Mouse (Mus musculus): Measurements from ENCODE around the gene Ift140. TPM values are rescaled to one million over a fixed set of nuclear protein-coding genes. Genes with fewer than 3 reads are reported as not detected.

Gene Ift140
- polyA plus RNA-seq, 1 experiment from 2014 or later, result 18.0 TPM

- no peaks in the 10 kb centered on the region for H3K27me3 ChIP-seq (ENCODE audit: insufficient read depth, low read length)
- no peaks in the 10 kb centered on the region for H3K4me1 ChIP-seq (ENCODE audit: insufficient read depth)
- ATAC-seq (ENCODE audit: insufficient read depth) (no peak), DNase-seq (no peak)
- no peaks in the 10 kb centered on the region for H3K9me3 ChIP-seq (ENCODE audit: low read depth, low read length)
- TF ChIP-seq CTCF (IDR thresholded peaks at IDR 0.05; ENCODE audit: low read depth), result peak; percentile 35
- WGBS, result 83% methylated on average over 6 of the region's 6 CpGs
- peaks cover 78% of the 10 kb centered on the region for H3K36me3 ChIP-seq (ENCODE audit: insufficient read depth)
- H3K4me3 ChIP-seq (ENCODE audit: low read depth, low read length), result no peak overlapping the region
- H3K4me2 ChIP-seq, result no peak overlapping the region
- no peak overlapping the region for H3K9ac ChIP-seq
- no peak overlapping the region for H3K27ac ChIP-seq (ENCODE audit: low read depth)
These were observed 41.2 kb downstream of the Ift140 start for GRCm38 (mm10) chr17:25057041-25057440.

- DNase-seq, result no peak
- H3K27me3 ChIP-seq (ENCODE audit: insufficient read depth, low read length), result no peaks in the 10 kb centered on the region
- no peak overlapping the region for H3K4me3 ChIP-seq (ENCODE audit: low read depth, low read length)
- peaks cover 7% of the 10 kb centered on the region; the same call in 1 of the 2 replicates for H3K4me1 ChIP-seq (ENCODE audit: insufficient read depth)
- H3K9me3 ChIP-seq (ENCODE audit: low read depth, low read length), result no peaks in the 10 kb centered on the region
- H3K36me3 ChIP-seq (ENCODE audit: insufficient read depth), result peaks cover 67% of the 10 kb centered on the region
- H3K27ac ChIP-seq (ENCODE audit: low read depth), result no peak overlapping the region
- TF ChIP-seq CTCF (IDR thresholded peaks at IDR 0.05; ENCODE audit: low read depth), result no peak
- no peak overlapping the region for H3K9ac ChIP-seq
- ATAC-seq (ENCODE audit: insufficient read depth), result no peak
- no peak overlapping the region for H3K4me2 ChIP-seq
- WGBS, result 81% methylated on average over 4 of the region's 4 CpGs
These were observed 47.4 kb downstream of the Ift140 start for GRCm38 (mm10) chr17:25063261-25063660.

GRCm38 (mm10) chr17:25063872-25064271, 48.0 kb downstream of the Ift140 start:
- ATAC-seq (ENCODE audit: insufficient read depth) (peak; percentile 57; the same call in 1 of the 2 replicates), DNase-seq (peak; percentile 54)
- peaks cover 7% of the 10 kb centered on the region; the same call in 1 of the 2 replicates for H3K4me1 ChIP-seq (ENCODE audit: insufficient read depth)
- 45% methylated on average over 12 of the region's 12 CpGs for WGBS
- H3K36me3 ChIP-seq (ENCODE audit: insufficient read depth), result peaks cover 70% of the 10 kb centered on the region
- H3K9ac ChIP-seq, result no peak overlapping the region
- H3K4me3 ChIP-seq (ENCODE audit: low read depth, low read length), result no peak overlapping the region
- peak overlapping the region; percentile 37; the same call in 1 of the 2 replicates for H3K27ac ChIP-seq (ENCODE audit: low read depth)
- H3K4me2 ChIP-seq, result no peak overlapping the region
- H3K27me3 ChIP-seq (ENCODE audit: insufficient read depth, low read length), result no peaks in the 10 kb centered on the region
- no peaks in the 10 kb centered on the region for H3K9me3 ChIP-seq (ENCODE audit: low read depth, low read length)
- no peak for TF ChIP-seq CTCF (IDR thresholded peaks at IDR 0.05; ENCODE audit: low read depth)

- H3K27ac ChIP-seq (ENCODE audit: low read depth), result peak overlapping the region; percentile 37; the same call in 1 of the 2 replicates
- no peaks in the 10 kb centered on the region for H3K27me3 ChIP-seq (ENCODE audit: insufficient read depth, low read length)
- no peaks in the 10 kb centered on the region for H3K9me3 ChIP-seq (ENCODE audit: low read depth, low read length)
- ATAC-seq (ENCODE audit: insufficient read depth) (peak; percentile 67; the same call in 1 of the 2 replicates), DNase-seq (peak; percentile 66)
- H3K4me3 ChIP-seq (ENCODE audit: low read depth, low read length), result no peak overlapping the region
- 43% methylated on average over 9 of the region's 9 CpGs for WGBS
- 0 out of 2 replicates have a peak, but pooled peaks have one; percentile 7 for TF ChIP-seq CTCF (IDR thresholded peaks at IDR 0.05; ENCODE audit: low read depth)
- peaks cover 7% of the 10 kb centered on the region; the same call in 1 of the 2 replicates for H3K4me1 ChIP-seq (ENCODE audit: insufficient read depth)
- H3K4me2 ChIP-seq, result no peak overlapping the region
- peaks cover 72% of the 10 kb centered on the region for H3K36me3 ChIP-seq (ENCODE audit: insufficient read depth)
- H3K9ac ChIP-seq, result no peak overlapping the region
These were observed 48.5 kb downstream of the Ift140 start for GRCm38 (mm10) chr17:25064351-25064750.

- Histone ChIP-seq H3K36me3 (ENCODE audit: insufficient read depth) (peaks cover 81% of the 10 kb centered on the region), H3K4me1 (ENCODE audit: insufficient read depth) (peaks cover 7% of the 10 kb centered on the region; the same call in 1 of the 2 replicates), H3K9me3 (ENCODE audit: low read depth, low read length) (no peaks in the 10 kb centered on the region), H3K4me3 (ENCODE audit: low read depth, low read length) (no peak overlapping the region), H3K4me2 (no peak overlapping the region), H3K9ac (no peak overlapping the region), H3K27ac (ENCODE audit: low read depth) (no peak overlapping the region), H3K27me3 (ENCODE audit: insufficient read depth, low read length) (no peaks in the 10 kb centered on the region)
- WGBS, result 88% methylated on average over 3 of the region's 3 CpGs
- no peak for DNase-seq
- ATAC-seq (ENCODE audit: insufficient read depth), result no peak
- TF ChIP-seq CTCF (IDR thresholded peaks at IDR 0.05; ENCODE audit: low read depth), result no peak
These were observed 49.3 kb downstream of the Ift140 start for GRCm38 (mm10) chr17:25065189-25065588.

- Histone ChIP-seq H3K9ac (no peak overlapping the region), H3K4me1 (ENCODE audit: insufficient read depth) (peaks cover 7% of the 10 kb centered on the region; the same call in 1 of the 2 replicates), H3K36me3 (ENCODE audit: insufficient read depth) (peaks cover 72% of the 10 kb centered on the region), H3K4me2 (no peak overlapping the region), H3K9me3 (ENCODE audit: low read depth, low read length) (no peaks in the 10 kb centered on the region), H3K4me3 (ENCODE audit: low read depth, low read length) (no peak overlapping the region), H3K27ac (ENCODE audit: low read depth) (no peak overlapping the region), H3K27me3 (ENCODE audit: insufficient read depth, low read length) (no peaks in the 10 kb centered on the region)
- ATAC-seq (ENCODE audit: insufficient read depth) (no peak), DNase-seq (no peak)
- no peak for TF ChIP-seq CTCF (IDR thresholded peaks at IDR 0.05; ENCODE audit: low read depth)
- 91% methylated on average over 7 of the region's 7 CpGs for WGBS
These were observed 50.7 kb downstream of the Ift140 start for GRCm38 (mm10) chr17:25066595-25066994.

GRCm38 (mm10) chr17:25067442-25067851, 51.6 kb downstream of the Ift140 start:
- Histone ChIP-seq H3K4me3 (ENCODE audit: low read depth, low read length) (no peak overlapping the region), H3K36me3 (ENCODE audit: insufficient read depth) (peaks cover 68% of the 10 kb centered on the region), H3K4me2 (0 out of 2 replicates have a peak overlapping the region, but pooled peaks have one; percentile 10), H3K27ac (ENCODE audit: low read depth) (peak overlapping the region; percentile 51; the same call in 1 of the 2 replicates), H3K4me1 (ENCODE audit: insufficient read depth) (peaks cover 7% of the 10 kb centered on the region; the same call in 1 of the 2 replicates), H3K9ac (no peak overlapping the region), H3K27me3 (ENCODE audit: insufficient read depth, low read length) (no peaks in the 10 kb centered on the region), H3K9me3 (ENCODE audit: low read depth, low read length) (no peaks in the 10 kb centered on the region)
- WGBS, result 52% methylated on average over 8 of the region's 8 CpGs
- peak; percentile 59 for DNase-seq
- ATAC-seq (ENCODE audit: insufficient read depth), result no peak
- TF ChIP-seq CTCF (IDR thresholded peaks at IDR 0.05; ENCODE audit: low read depth), result no peak
